Mouse (Mus musculus) neural tube, embryonic 14.5 days (tissue): ENCODE measurements around the gene Odf3l1. TPM values are rescaled to one million over a fixed set of nuclear protein-coding genes. Genes with fewer than 3 reads are reported as not detected.
A peak's percentile ranks its signal among the peaks of the same experiment; 100 is the strongest.

Experiments
- ATAC-seq: fragments of 200-750 bp; cut with Nextera tagmentation; 2 replicates; pipeline ENCODE4 v1.8.0; 2017; ENCODE audit warnings: low read depth, mild to moderate bottlenecking, moderate TSS enrichment, moderate library complexity
- H3K27ac ChIP-seq: fragments of 300-500 bp; sonication (generic); 2 replicates; pipeline ENCODE4 v1.5.1; 2014; ENCODE audit warnings: low read depth, mild to moderate bottlenecking, control low read depth, low read length, moderate library complexity, mixed read lengths
- H3K27me3 ChIP-seq: fragments of 300-500 bp; sonication (generic); 2 replicates; pipeline ENCODE4 v1.6.1; 2014; ENCODE audit warnings: low read length; ENCODE audit not compliant: control insufficient read depth, insufficient read depth
- H3K36me3 ChIP-seq: fragments of 300-500 bp; sonication (generic); 2 replicates; pipeline ENCODE4 v1.6.1; 2014; ENCODE audit warnings: low read length, mixed read lengths; ENCODE audit not compliant: control insufficient read depth, insufficient read depth
- H3K4me1 ChIP-seq: fragments of 300-500 bp; sonication (generic); 2 replicates; pipeline ENCODE4 v1.6.1; 2014; ENCODE audit warnings: low read length; ENCODE audit not compliant: control insufficient read depth, insufficient read depth
- H3K4me2 ChIP-seq: fragments of 300-500 bp; sonication (generic); 2 replicates; pipeline ENCODE4 v1.6.1; 2014; ENCODE audit warnings: mild to moderate bottlenecking, low read depth, low read length, control low read depth
- H3K4me3 ChIP-seq: fragments of 300-500 bp; sonication (generic); 2 replicates; pipeline ENCODE4 v1.5.1; 2014; ENCODE audit warnings: low read depth, low read length, control low read depth, mixed read lengths
- H3K9ac ChIP-seq: fragments of 300-500 bp; sonication (generic); replicated peaks from 2 replicates; pipeline ENCODE4 v1.6.1; 2014; ENCODE audit warnings: low read depth, mild to moderate bottlenecking, control low read depth, low read length, mixed read lengths
- H3K9me3 ChIP-seq: fragments of 300-500 bp; sonication (generic); 2 replicates; pipeline ENCODE4 v1.6.1; 2016; ENCODE audit warnings: low read length; ENCODE audit not compliant: control insufficient read depth
- WGBS: fragments of 180-500 bp; shearing (Covaris S2); extraction: QIAGEN DNeasy Blood & Tissue Kit; methylation state at CpG from one replicate; pipeline ENCODE4 v1.1.7; 2014; 5-methylcytosine and 5-hydroxymethylcytosine counted together
- polyA plus RNA-seq: library from polyadenylated mRNA; unstranded; fragments of >200 nt; fragmentation: Nextera tagmentation; extraction: Ambion mirVana; gene quantifications from 2 replicates; pipeline ENCODE4 v1.2.1, GENCODE M21; 2014

Odf3l1 gene
- polyA plus RNA-seq, 1 experiment from 2014 or later, result 0.32 TPM

DNA sequence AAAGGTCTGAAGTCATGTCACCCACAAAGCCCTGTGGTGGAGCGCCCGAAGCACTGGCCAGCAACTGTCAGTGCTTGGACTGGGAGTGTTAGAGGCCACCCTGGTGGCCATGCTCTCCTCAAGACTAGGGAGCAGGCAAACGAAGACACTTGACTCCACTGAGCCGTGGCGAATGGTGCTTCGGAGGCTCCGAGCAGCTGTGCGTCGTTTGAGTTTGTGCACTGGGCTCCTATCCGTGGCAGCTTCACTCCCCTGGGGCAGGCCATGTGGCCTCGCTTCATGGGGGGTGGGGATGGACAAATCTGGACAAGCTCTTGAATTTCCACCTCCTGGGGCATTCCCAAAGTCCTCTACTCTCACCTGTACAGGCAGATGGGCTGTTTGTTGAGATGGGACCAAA is 34.9 kb upstream of the Odf3l1 start:
- ATAC-seq, result no peak
- Histone ChIP-seq H3K4me1 (no peaks in the 10 kb centered on the region), H3K9me3 (no peaks in the 10 kb centered on the region), H3K36me3 (no peaks in the 10 kb centered on the region), H3K9ac (no peak overlapping the region), H3K27me3 (no peaks in the 10 kb centered on the region), H3K4me3 (no peak overlapping the region), H3K4me2 (no peak overlapping the region), H3K27ac (no peak overlapping the region)
- 58% methylated on average over 11 of the region's 11 CpGs for WGBS

- Histone ChIP-seq H3K4me1 (peaks cover 8% of the 10 kb centered on the region; the same call in 1 of the 2 replicates), H3K27me3 (no peaks in the 10 kb centered on the region), H3K9me3 (no peaks in the 10 kb centered on the region), H3K9ac (no peak overlapping the region), H3K36me3 (no peaks in the 10 kb centered on the region), H3K4me3 (no peak overlapping the region), H3K4me2 (no peak overlapping the region), H3K27ac (no peak overlapping the region)
- ATAC-seq, result no peak
- WGBS, result 98% methylated on average over 12 of the region's 12 CpGs
Observed at GRCm38 (mm10) chr9:56896779-56897178, 32.3 kb upstream of the Odf3l1 start.

GRCm38 (mm10) chr9:56894006-56894405 is 29.5 kb upstream of the Odf3l1 start:
- Histone ChIP-seq H3K9me3 (no peaks in the 10 kb centered on the region), H3K4me2 (no peak overlapping the region), H3K4me1 (peaks cover 11% of the 10 kb centered on the region; the same call in 1 of the 2 replicates), H3K27me3 (no peaks in the 10 kb centered on the region), H3K4me3 (no peak overlapping the region), H3K27ac (no peak overlapping the region), H3K36me3 (no peaks in the 10 kb centered on the region), H3K9ac (no peak overlapping the region)
- 13% methylated on average over 3 of the region's 3 CpGs for WGBS
- ATAC-seq, result no peak

DNA sequence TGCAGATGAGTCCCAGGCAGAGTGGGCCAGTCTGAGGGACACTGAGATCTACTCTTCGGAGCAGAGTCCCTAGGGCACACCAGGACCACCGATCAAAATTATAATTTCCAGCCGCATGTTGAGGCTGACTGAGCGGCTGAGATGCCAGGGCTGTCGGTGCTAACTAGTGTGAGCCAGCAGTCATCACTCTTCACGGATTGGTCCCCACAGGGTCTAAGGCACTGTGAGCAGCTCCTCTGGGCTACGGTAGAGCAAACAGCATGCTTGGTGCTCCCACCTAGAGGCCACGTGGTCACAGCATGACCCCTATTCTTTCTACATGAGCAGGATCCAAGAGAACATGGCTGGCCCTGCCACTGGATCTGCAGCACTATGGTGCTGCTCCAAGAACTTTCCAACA is 28.8 kb upstream of the Odf3l1 start:
- Histone ChIP-seq H3K36me3 (no peaks in the 10 kb centered on the region), H3K9ac (no peak overlapping the region), H3K27ac (no peak overlapping the region), H3K27me3 (no peaks in the 10 kb centered on the region), H3K4me3 (no peak overlapping the region), H3K9me3 (no peaks in the 10 kb centered on the region), H3K4me1 (peaks cover 11% of the 10 kb centered on the region; the same call in 1 of the 2 replicates), H3K4me2 (no peak overlapping the region)
- 60% methylated on average over 8 of the region's 8 CpGs for WGBS
- 0 out of 2 replicates have a peak, but pooled peaks have one; percentile 5 for ATAC-seq

- no peak overlapping the region for H3K4me2 ChIP-seq
- H3K36me3 ChIP-seq, result no peaks in the 10 kb centered on the region
- no peaks in the 10 kb centered on the region for H3K9me3 ChIP-seq
- H3K27me3 ChIP-seq, result no peaks in the 10 kb centered on the region
- no peak overlapping the region for H3K4me3 ChIP-seq
- H3K4me1 ChIP-seq, result peaks cover 11% of the 10 kb centered on the region; the same call in 1 of the 2 replicates
- no peak for ATAC-seq
- no peak overlapping the region for H3K27ac ChIP-seq
- H3K9ac ChIP-seq, result no peak overlapping the region
- WGBS, result 92% methylated on average over 10 of the region's 10 CpGs
Observed at GRCm38 (mm10) chr9:56892111-56892510, 27.6 kb upstream of the Odf3l1 start.

GRCm38 (mm10) chr9:56891517-56892011 is 27.1 kb upstream of the Odf3l1 start:
- Histone ChIP-seq H3K4me3 (no peak overlapping the region), H3K4me1 (peaks cover 11% of the 10 kb centered on the region; the same call in 1 of the 2 replicates), H3K9ac (no peak overlapping the region; the same call in 1 of the 2 replicates), H3K27ac (no peak overlapping the region), H3K27me3 (no peaks in the 10 kb centered on the region), H3K36me3 (no peaks in the 10 kb centered on the region), H3K4me2 (peak overlapping the region; percentile 29; the same call in 1 of the 2 replicates), H3K9me3 (no peaks in the 10 kb centered on the region)
- 35% methylated on average over 12 of the region's 12 CpGs for WGBS
- ATAC-seq, result peak; percentile 73

DNA sequence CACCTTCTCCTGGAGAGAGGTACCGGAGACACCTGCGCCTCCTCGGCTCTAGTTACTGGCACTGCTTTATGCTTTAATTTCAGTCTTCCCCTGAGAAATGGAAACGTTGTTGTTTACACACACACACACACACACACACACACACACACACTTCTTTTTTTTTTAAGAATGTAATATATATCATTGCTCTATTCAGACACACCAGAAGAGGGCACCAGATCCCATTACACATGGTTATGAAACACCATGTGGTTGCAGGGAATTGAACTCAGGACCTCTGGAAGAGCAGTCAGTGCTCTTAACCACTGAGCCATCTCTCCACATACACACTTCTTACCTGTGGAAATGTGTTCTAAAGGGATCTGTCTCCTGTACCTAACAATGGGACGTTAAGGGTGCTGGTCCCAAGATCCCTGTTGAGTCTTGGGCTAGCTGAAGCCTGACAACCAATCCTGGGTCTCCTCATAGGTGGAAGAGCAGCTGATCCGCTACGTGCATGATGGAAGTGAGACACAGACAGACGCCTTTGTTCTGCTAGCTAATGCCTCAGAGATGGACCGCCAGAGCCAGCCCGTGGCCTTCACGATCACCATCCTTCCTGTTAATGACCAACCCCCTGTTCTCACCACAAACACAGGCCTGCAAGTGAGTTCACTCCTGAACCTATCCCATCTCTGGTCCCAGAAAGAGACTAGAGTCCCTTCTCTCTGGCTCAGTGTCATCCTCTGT is 26.2 kb upstream of the Odf3l1 start:
- ATAC-seq, result no peak
- Histone ChIP-seq H3K36me3 (no peaks in the 10 kb centered on the region), H3K4me3 (no peak overlapping the region), H3K27ac (no peak overlapping the region), H3K9ac (no peak overlapping the region), H3K4me2 (no peak overlapping the region), H3K9me3 (no peaks in the 10 kb centered on the region), H3K27me3 (no peaks in the 10 kb centered on the region), H3K4me1 (peaks cover 11% of the 10 kb centered on the region; the same call in 1 of the 2 replicates)
- 70% methylated on average over 11 of the region's 11 CpGs for WGBS

DNA sequence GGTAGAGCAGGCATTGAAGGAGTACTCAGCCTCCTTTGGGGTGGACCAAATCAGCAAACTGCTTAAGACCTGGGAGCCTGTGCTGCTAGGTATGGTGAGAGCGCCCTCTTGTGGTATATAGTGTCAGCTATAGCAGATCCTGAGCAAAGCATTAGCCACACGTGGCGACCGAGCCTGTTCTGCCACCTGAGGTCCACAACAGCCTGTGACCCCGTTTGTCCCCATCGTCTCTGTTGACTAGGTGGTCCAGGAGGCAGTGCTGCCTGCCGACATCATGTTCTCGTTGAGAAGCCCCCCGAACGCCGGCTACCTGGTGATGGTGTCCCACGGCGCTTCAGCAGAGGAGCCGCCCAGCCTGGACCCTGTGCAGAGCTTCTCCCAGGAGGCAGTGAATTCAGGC is 25.3 kb upstream of the Odf3l1 start:
- WGBS, result 9% methylated on average over 14 of the region's 14 CpGs
- no peak overlapping the region for H3K27ac ChIP-seq
- H3K27me3 ChIP-seq, result no peaks in the 10 kb centered on the region

GRCm38 (mm10) chr9:56887581-56887980 is 23.1 kb upstream of the Odf3l1 start:
- H3K4me1 ChIP-seq, result 0 out of 2 replicates have a peak, but pooled peaks cover 2% of the 10 kb centered on the region
- ATAC-seq, result no peak
- WGBS, result 94% methylated on average over 16 of the region's 16 CpGs
- no peaks in the 10 kb centered on the region for H3K27me3 ChIP-seq
- no peaks in the 10 kb centered on the region for H3K9me3 ChIP-seq
- no peak overlapping the region for H3K4me3 ChIP-seq
- no peaks in the 10 kb centered on the region for H3K36me3 ChIP-seq
- H3K9ac ChIP-seq, result no peak overlapping the region
- H3K27ac ChIP-seq, result no peak overlapping the region
- H3K4me2 ChIP-seq, result no peak overlapping the region

More for the DNA sequence above, 25.3 kb upstream of the Odf3l1 start:
- no peaks in the 10 kb centered on the region for H3K9me3 ChIP-seq
- H3K9ac ChIP-seq, result no peak overlapping the region
- peaks cover 11% of the 10 kb centered on the region; the same call in 1 of the 2 replicates for H3K4me1 ChIP-seq
- ATAC-seq, result peak; percentile 73
- peak overlapping the region; percentile 17 for H3K4me2 ChIP-seq
- H3K36me3 ChIP-seq, result no peaks in the 10 kb centered on the region
- no peak overlapping the region for H3K4me3 ChIP-seq
